Mouse (Mus musculus): ENCODE results near the gene Fiz1.

GRCm38 (mm10) chr7:4971710-4972109 lies 42.8 kb downstream of the Fiz1 start:
- TF ChIP-seq CTCF (IDR thresholded peaks at IDR 0.05; ENCODE audit: insufficient read depth, low read length) (no peak), POLR2A (IDR thresholded peaks at IDR 0.05; ENCODE audit: borderline replicate concordance, extremely low read depth, low read depth, low read length) (no peak)
